Mouse (Mus musculus): ENCODE data around the gene Ska2.

Gene Ska2

GRCm38 (mm10) chr11:87108755-87109518, at the start of gene Ska2:
Ska2 (plus strand) TSS chr11:87109234.
- DNase-seq (ENCODE audit: low spot score in 2 of 2) = peak; percentile 96 to 99

GRCm38 (mm10) chr11:87060410-87060809, 48.6 kb upstream of the Ska2 start:
- DNase-seq (ENCODE audit: low spot score in 2 of 2) = no peak

GRCm38 (mm10) chr11:87062087-87062486, 46.9 kb upstream of the Ska2 start:
- DNase-seq (ENCODE audit: low spot score in 2 of 2) = no peak

- peak; percentile 57 to 65 for DNase-seq (ENCODE audit: low spot score in 2 of 2)
Measured at GRCm38 (mm10) chr11:87073343-87073865, 35.6 kb upstream of the Ska2 start.

- DNase-seq (ENCODE audit: low spot score in 2 of 2) = peak; percentile 78 to 82
Measured at GRCm38 (mm10) chr11:87073866-87074440, 35.1 kb upstream of the Ska2 start, which contains the start of gene Gdpd1. Gdpd1 (minus strand) TSS chr11:87074062.

GRCm38 (mm10) chr11:87083712-87084111, 25.3 kb upstream of the Ska2 start:
- DNase-seq (ENCODE audit: low spot score in 2 of 2) = no peak

- no peak for DNase-seq (ENCODE audit: low spot score in 2 of 2)
Measured at GRCm38 (mm10) chr11:87085461-87085860, 23.6 kb upstream of the Ska2 start.

GRCm38 (mm10) chr11:87086290-87086984, 22.6 kb upstream of the Ska2 start, which contains the start of gene Smg8:
Smg8 (minus strand) TSS chr11:87086774.
- peak; percentile 75 to 80 for DNase-seq (ENCODE audit: low spot score in 2 of 2)

- DNase-seq (ENCODE audit: low spot score in 2 of 2) = no peak
Measured at GRCm38 (mm10) chr11:87087142-87087541, 21.9 kb upstream of the Ska2 start.

- no peak for DNase-seq (ENCODE audit: low spot score in 2 of 2)
Measured at GRCm38 (mm10) chr11:87108409-87108754, 652 bp upstream of the Ska2 start, which contains the start of gene Prr11. Prr11 (minus strand) TSS chr11:87108708.

GRCm38 (mm10) chr11:87109519-87110171, 611 bp downstream of the Ska2 start:
- peak in 1 of 2 experiments; percentile 19 for DNase-seq (ENCODE audit: low spot score in 2 of 2)

GRCm38 (mm10) chr11:87110172-87110909, 1.3 kb downstream of the Ska2 start:
- DNase-seq (ENCODE audit: low spot score in 2 of 2) = no peak

GRCm38 (mm10) chr11:87121864-87122263, 12.8 kb downstream of the Ska2 start:
- DNase-seq (ENCODE audit: low spot score in 2 of 2) = no peak

GRCm38 (mm10) chr11:87125562-87125961, 16.5 kb downstream of the Ska2 start:
- DNase-seq (ENCODE audit: low spot score in 2 of 2) = no peak

- no peak for DNase-seq (ENCODE audit: low spot score in 2 of 2)
Measured at GRCm38 (mm10) chr11:87126281-87126823, 17.3 kb downstream of the Ska2 start.

- peak; percentile 78 to 79 for DNase-seq (ENCODE audit: low spot score in 2 of 2)
Measured at GRCm38 (mm10) chr11:87126824-87127816, 18.1 kb downstream of the Ska2 start, which contains the start of gene Trim37. Trim37 (plus strand) TSS chr11:87127077.

- no peak for DNase-seq (ENCODE audit: low spot score in 2 of 2)
Measured at GRCm38 (mm10) chr11:87136233-87136632, 27.2 kb downstream of the Ska2 start.

GRCm38 (mm10) chr11:87158012-87158411, 49.0 kb downstream of the Ska2 start:
- no peak for DNase-seq (ENCODE audit: low spot score in 2 of 2)

- DNase-seq (ENCODE audit: low spot score in 2 of 2) = no peak
Measured at GRCm38 (mm10) chr11:87162687-87163086, 53.7 kb downstream of the Ska2 start.
